Mouse (Mus musculus) bone marrow macrophage, adult 2 months (primary cell): ENCODE data around the gene Ripk1.

ENCODE experiments used
- CTCF ChIP-seq: IDR thresholded peaks from 2 replicates; pipeline ENCODE4 v1.5.1; 2012; ENCODE audit warnings: low read depth, mild to moderate bottlenecking, low read length, moderate library complexity
- POLR2A ChIP-seq: IDR thresholded peaks from 2 replicates; pipeline ENCODE4 v1.6.1; 2012; ENCODE audit warnings: mild to moderate bottlenecking, low read depth, low read length, borderline replicate concordance

GRCm38 (mm10) chr13:34018521-34018920 lies 16.4 kb downstream of the Ripk1 start:
- no peak for TF ChIP-seq POLR2A
- no peak for TF ChIP-seq CTCF
